Mouse (Mus musculus) heart, embryonic 13.5 days (tissue): ENCODE measurements around the gene Spata32. TPM values are rescaled to one million over a fixed set of nuclear protein-coding genes. Genes with fewer than 3 reads are reported as not detected.
A peak's percentile ranks its signal among the peaks of the same experiment; 100 is the strongest.

Experiments
- ATAC-seq: fragments of 200-750 bp; cut with Nextera tagmentation; 2 replicates; pipeline ENCODE4 v1.8.0; 2017; ENCODE audit warnings: moderate TSS enrichment; ENCODE audit not compliant: insufficient number of reproducible peaks, low FRiP score, low TSS enrichment; ENCODE audit errors: extremely low read depth
- H3K27ac ChIP-seq: fragments of 300-500 bp; sonication (generic); replicated peaks from 2 replicates; pipeline ENCODE4 v1.5.1; 2015; ENCODE audit warnings: moderate library complexity, mild to moderate bottlenecking, inconsistent platforms
- H3K27me3 ChIP-seq: fragments of 300-500 bp; sonication (generic); replicated peaks from 2 replicates; pipeline ENCODE4 v1.6.1; 2015; ENCODE audit warnings: mild to moderate bottlenecking, inconsistent platforms
- H3K36me3 ChIP-seq: fragments of 300-500 bp; sonication (generic); 2 replicates; pipeline ENCODE4 v1.6.1; 2015; ENCODE audit warnings: mild to moderate bottlenecking, inconsistent platforms
- H3K4me1 ChIP-seq: fragments of 300-500 bp; sonication (generic); 2 replicates; pipeline ENCODE4 v1.6.1; 2015; ENCODE audit warnings: inconsistent platforms
- H3K4me2 ChIP-seq: fragments of 300-500 bp; sonication (generic); 2 replicates; pipeline ENCODE4 v1.6.1; 2015; ENCODE audit warnings: inconsistent platforms, mild to moderate bottlenecking, moderate library complexity
- H3K4me3 ChIP-seq: fragments of 300-500 bp; sonication (generic); 2 replicates; pipeline ENCODE4 v1.5.1; 2015; ENCODE audit warnings: moderate library complexity, mild to moderate bottlenecking, inconsistent platforms
- H3K9ac ChIP-seq: fragments of 300-500 bp; sonication (generic); 2 replicates; pipeline ENCODE4 v1.6.1; 2015; ENCODE audit warnings: inconsistent platforms, mild to moderate bottlenecking, moderate library complexity
- H3K9me3 ChIP-seq: fragments of 300-500 bp; sonication (generic); 2 replicates; pipeline ENCODE4 v1.6.1; 2016; ENCODE audit warnings: inconsistent platforms
- WGBS: fragments of 180-500 bp; shearing (Covaris S2); methylation state at CpG from one replicate; pipeline ENCODE4 v1.1.7; 2015; ENCODE audit warnings: mixed read lengths; 5-methylcytosine and 5-hydroxymethylcytosine counted together
- polyA plus RNA-seq: library from polyadenylated mRNA; unstranded; fragments of >200 nt; fragmentation: Nextera tagmentation; extraction: Ambion mirVana; gene quantifications from 2 replicates; pipeline ENCODE4 v1.2.1, GENCODE M21; 2015

Spata32 gene
- polyA plus RNA-seq, 1 experiment from 2014 or later = not detected

- no peak overlapping the region for H3K27ac ChIP-seq
- H3K36me3 ChIP-seq = no peaks in the 10 kb centered on the region; the same call in 1 of the 2 replicates
- no peak for ATAC-seq
- WGBS = 74% methylated on average over 4 of the region's 4 CpGs
- no peak overlapping the region for H3K9ac ChIP-seq
- H3K4me2 ChIP-seq = no peak overlapping the region
- H3K27me3 ChIP-seq = no peaks in the 10 kb centered on the region
- no peaks in the 10 kb centered on the region for H3K9me3 ChIP-seq
- no peak overlapping the region for H3K4me3 ChIP-seq
- H3K4me1 ChIP-seq = peaks cover 72% of the 10 kb centered on the region
Observed at GRCm38 (mm10) chr11:103244856-103245255, 26.6 kb upstream of the Spata32 start.

GRCm38 (mm10) chr11:103240740-103241139 is 22.5 kb upstream of the Spata32 start:
- Histone ChIP-seq H3K4me3 (no peak overlapping the region), H3K4me1 (peaks cover 37% of the 10 kb centered on the region), H3K27me3 (no peaks in the 10 kb centered on the region), H3K9ac (peak overlapping the region; percentile 38; the same call in 1 of the 2 replicates), H3K4me2 (peak overlapping the region; percentile 14; the same call in 1 of the 2 replicates), H3K9me3 (no peaks in the 10 kb centered on the region), H3K36me3 (peaks cover 40% of the 10 kb centered on the region), H3K27ac (peak overlapping the region; percentile 61)
- WGBS = 43% methylated on average over 7 of the region's 7 CpGs
- no peak for ATAC-seq

GRCm38 (mm10) chr11:103237757-103238156 is 19.5 kb upstream of the Spata32 start:
- Histone ChIP-seq H3K9me3 (no peaks in the 10 kb centered on the region), H3K4me1 (peaks cover 24% of the 10 kb centered on the region), H3K4me3 (no peak overlapping the region), H3K9ac (no peak overlapping the region), H3K27me3 (no peaks in the 10 kb centered on the region), H3K27ac (no peak overlapping the region), H3K36me3 (peaks cover 43% of the 10 kb centered on the region), H3K4me2 (no peak overlapping the region)
- ATAC-seq = no peak
- 69% methylated on average over 9 of the region's 9 CpGs for WGBS

- Histone ChIP-seq H3K9ac (no peak overlapping the region), H3K9me3 (no peaks in the 10 kb centered on the region), H3K4me3 (no peak overlapping the region), H3K27me3 (no peaks in the 10 kb centered on the region), H3K4me1 (peaks cover 24% of the 10 kb centered on the region), H3K27ac (no peak overlapping the region), H3K4me2 (no peak overlapping the region), H3K36me3 (peaks cover 43% of the 10 kb centered on the region)
- 78% methylated on average over 10 of the region's 10 CpGs for WGBS
- ATAC-seq = no peak
Observed at GRCm38 (mm10) chr11:103236903-103237302, 18.7 kb upstream of the Spata32 start.

GRCm38 (mm10) chr11:103236431-103236830 is 18.2 kb upstream of the Spata32 start:
- no peak for ATAC-seq
- WGBS = 82% methylated on average over 6 of the region's 6 CpGs
- Histone ChIP-seq H3K9ac (no peak overlapping the region), H3K36me3 (peaks cover 43% of the 10 kb centered on the region), H3K27me3 (no peaks in the 10 kb centered on the region), H3K4me3 (no peak overlapping the region), H3K9me3 (no peaks in the 10 kb centered on the region), H3K27ac (no peak overlapping the region), H3K4me2 (no peak overlapping the region), H3K4me1 (peaks cover 24% of the 10 kb centered on the region)

- WGBS = 55% methylated on average over 11 of the region's 11 CpGs
- Histone ChIP-seq H3K27ac (0 out of 2 replicates have a peak overlapping the region, but pooled peaks have one; percentile 12), H3K9ac (no peak overlapping the region), H3K9me3 (no peaks in the 10 kb centered on the region), H3K4me2 (no peak overlapping the region), H3K36me3 (peaks cover 50% of the 10 kb centered on the region), H3K27me3 (no peaks in the 10 kb centered on the region), H3K4me1 (peaks cover 17% of the 10 kb centered on the region), H3K4me3 (no peak overlapping the region)
- ATAC-seq = no peak
Observed at GRCm38 (mm10) chr11:103235702-103236101, 17.5 kb upstream of the Spata32 start.

GRCm38 (mm10) chr11:103234447-103234846 is 16.2 kb upstream of the Spata32 start:
- no peak overlapping the region for H3K4me3 ChIP-seq
- H3K27me3 ChIP-seq = no peaks in the 10 kb centered on the region
- H3K4me1 ChIP-seq = peaks cover 7% of the 10 kb centered on the region; the same call in 1 of the 2 replicates
- no peak overlapping the region for H3K9ac ChIP-seq
- H3K27ac ChIP-seq = no peak overlapping the region
- no peak overlapping the region for H3K4me2 ChIP-seq
- no peak for ATAC-seq
- H3K36me3 ChIP-seq = peaks cover 58% of the 10 kb centered on the region
- 69% methylated on average over 1 of the region's 1 CpGs for WGBS
- H3K9me3 ChIP-seq = no peaks in the 10 kb centered on the region

GRCm38 (mm10) chr11:103232966-103233365 is 14.7 kb upstream of the Spata32 start:
- no peaks in the 10 kb centered on the region for H3K9me3 ChIP-seq
- H3K36me3 ChIP-seq = peaks cover 57% of the 10 kb centered on the region
- no peak overlapping the region for H3K4me3 ChIP-seq
- H3K27me3 ChIP-seq = no peaks in the 10 kb centered on the region
- 29% methylated on average over 7 of the region's 7 CpGs for WGBS
- ATAC-seq = no peak
- H3K4me1 ChIP-seq = peaks cover 7% of the 10 kb centered on the region; the same call in 1 of the 2 replicates
- H3K9ac ChIP-seq = no peak overlapping the region
- no peak overlapping the region for H3K27ac ChIP-seq
- H3K4me2 ChIP-seq = no peak overlapping the region

- no peaks in the 10 kb centered on the region for H3K9me3 ChIP-seq
- no peak overlapping the region for H3K27ac ChIP-seq
- peaks cover 57% of the 10 kb centered on the region for H3K36me3 ChIP-seq
- no peak for ATAC-seq
- H3K4me1 ChIP-seq = peaks cover 7% of the 10 kb centered on the region; the same call in 1 of the 2 replicates
- H3K4me3 ChIP-seq = no peak overlapping the region
- no peak overlapping the region for H3K9ac ChIP-seq
- H3K27me3 ChIP-seq = no peaks in the 10 kb centered on the region
- 92% methylated on average over 7 of the region's 7 CpGs for WGBS
- H3K4me2 ChIP-seq = no peak overlapping the region
Observed at GRCm38 (mm10) chr11:103231367-103231766, 13.1 kb upstream of the Spata32 start.

GRCm38 (mm10) chr11:103230626-103231025 is 12.4 kb upstream of the Spata32 start:
- Histone ChIP-seq H3K4me2 (no peak overlapping the region), H3K27me3 (no peaks in the 10 kb centered on the region), H3K4me3 (no peak overlapping the region), H3K27ac (no peak overlapping the region), H3K4me1 (peaks cover 1% of the 10 kb centered on the region; the same call in 1 of the 2 replicates), H3K9ac (no peak overlapping the region), H3K9me3 (no peaks in the 10 kb centered on the region), H3K36me3 (peaks cover 58% of the 10 kb centered on the region)
- no peak for ATAC-seq
- WGBS = 82% methylated on average over 19 of the region's 19 CpGs

- Histone ChIP-seq H3K9ac (no peak overlapping the region), H3K4me3 (no peak overlapping the region), H3K27me3 (no peaks in the 10 kb centered on the region), H3K36me3 (peaks cover 67% of the 10 kb centered on the region), H3K4me1 (no peaks in the 10 kb centered on the region), H3K4me2 (no peak overlapping the region), H3K9me3 (no peaks in the 10 kb centered on the region), H3K27ac (no peak overlapping the region)
- ATAC-seq = no peak
- WGBS = 96% methylated on average over 2 of the region's 2 CpGs
Observed at GRCm38 (mm10) chr11:103229608-103230007, 11.4 kb upstream of the Spata32 start.

GRCm38 (mm10) chr11:103223951-103224456 is 5.8 kb upstream of the Spata32 start:
- Histone ChIP-seq H3K4me3 (no peak overlapping the region), H3K9me3 (no peaks in the 10 kb centered on the region), H3K36me3 (peaks cover 87% of the 10 kb centered on the region), H3K27me3 (peaks cover 20% of the 10 kb centered on the region), H3K9ac (no peak overlapping the region), H3K27ac (peak overlapping the region; percentile 29; the same call in 1 of the 2 replicates), H3K4me2 (no peak overlapping the region), H3K4me1 (0 out of 2 replicates have a peak, but pooled peaks cover 7% of the 10 kb centered on the region)
- ATAC-seq = no peak
- WGBS = 65% methylated on average over 18 of the region's 18 CpGs
